Mouse (Mus musculus): ENCODE data around the gene Mycbp2. TPM values are rescaled to one million over a fixed set of nuclear protein-coding genes. Genes with fewer than 3 reads are reported as not detected.

Gene Mycbp2
- polyA plus RNA-seq, 1 experiment from 2014 or later, result 29.0 TPM

GRCm38 (mm10) chr14:103093670-103094069, 252.9 kb downstream of the Mycbp2 start:
- TF ChIP-seq CTCF (IDR thresholded peaks at IDR 0.05), result no peak
- DNase-seq (ENCODE audit: low read depth, low spot score), result no peak
- no peak for ATAC-seq
- in situ Hi-C loops (cut with MboI; ENCODE audit: low pct_unique_long_range_greater_than_20kb), result loop anchor here (25.0 kb wide), 1 partner anchor 419 kb away; the partner anchor contains the start of gene Scel
- H3K27me3 ChIP-seq, result no peaks in the 10 kb centered on the region
- CTCF ChIA-PET, result interaction anchor here (0.7 to 1.6 kb wide), 6 partner anchors 9 to 39 kb away, joined by 3 to 5 read pairs (median 3); partner anchors contain the start of gene Cln5
- POLR2A ChIA-PET, result no interaction called here

DNA sequence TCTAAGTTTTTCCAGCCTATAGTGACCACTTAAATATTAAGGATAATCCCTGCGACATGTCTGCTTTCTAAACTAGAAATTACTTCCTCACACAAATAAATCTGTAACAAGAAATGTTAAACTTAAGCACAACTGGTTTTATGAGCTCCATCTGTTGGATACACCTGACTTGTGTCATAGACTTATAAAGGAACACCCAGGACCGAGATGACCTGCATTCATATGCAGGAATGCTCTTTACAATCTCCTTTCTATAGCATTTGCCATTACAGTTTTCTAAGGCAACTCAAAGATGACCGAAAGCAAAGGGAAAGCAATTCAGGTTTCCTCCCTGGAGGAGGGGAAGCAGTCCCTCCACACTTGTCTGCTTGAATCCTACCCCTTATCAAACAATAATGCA, 253.4 kb downstream of the Mycbp2 start:
- no peak for ATAC-seq
- in situ Hi-C loops (cut with MboI; ENCODE audit: low pct_unique_long_range_greater_than_20kb), result loop anchor here (25.0 kb wide), 1 partner anchor 419 kb away; the partner anchor contains the start of gene Scel
- H3K27me3 ChIP-seq, result no peaks in the 10 kb centered on the region
- ChIA-PET POLR2A (no interaction called here), CTCF (interaction anchor here (0.7 to 1.5 kb wide), 4 partner anchors 9 to 39 kb away, joined by 3 to 5 read pairs (median 4); no protein-coding TSS in a partner anchor)
- no peak for DNase-seq (ENCODE audit: low read depth, low spot score)
- TF ChIP-seq CTCF (IDR thresholded peaks at IDR 0.05), result no peak

DNA sequence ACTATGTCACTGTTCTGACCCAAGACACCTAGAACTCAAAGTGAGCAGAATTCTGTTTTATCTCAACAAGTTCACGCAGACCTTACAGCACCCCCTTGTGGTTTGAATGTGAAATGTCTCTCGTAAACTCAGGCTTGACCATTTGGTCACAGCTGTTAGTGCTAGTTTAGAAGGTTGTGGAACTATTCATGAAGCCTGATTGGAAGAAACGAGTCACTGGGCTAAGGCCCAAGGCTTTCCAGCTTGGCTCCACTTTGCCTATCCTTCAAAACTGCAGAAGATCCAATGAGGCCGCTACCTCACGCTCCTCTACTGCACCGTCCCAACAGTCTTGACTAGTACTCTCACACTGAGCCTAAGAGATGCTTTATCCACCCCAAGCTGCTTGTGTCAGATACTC, 258.0 kb downstream of the Mycbp2 start:
- no peaks in the 10 kb centered on the region for H3K27me3 ChIP-seq
- POLR2A ChIA-PET, result no interaction called here
- no peak for ATAC-seq
- CTCF ChIA-PET, result interaction anchor here (0.9 to 1.6 kb wide), 3 partner anchors 9 to 14 kb away, joined by 3 to 13 read pairs (median 7); no protein-coding TSS in a partner anchor
- peak; percentile 78 for TF ChIP-seq CTCF (IDR thresholded peaks at IDR 0.05)
- no peak for DNase-seq (ENCODE audit: low read depth, low spot score)
- in situ Hi-C loops (cut with MboI; ENCODE audit: low pct_unique_long_range_greater_than_20kb), result loop anchor here (25.0 kb wide), 1 partner anchor 424 kb away; the partner anchor contains the start of gene Scel

GRCm38 (mm10) chr14:103087846-103088245, 258.8 kb downstream of the Mycbp2 start:
- CTCF ChIA-PET, result no interaction called here
- peaks cover 3% of the 10 kb centered on the region for H3K27me3 ChIP-seq
- TF ChIP-seq CTCF (IDR thresholded peaks at IDR 0.05), result no peak
- in situ Hi-C loops (cut with MboI; ENCODE audit: low pct_unique_long_range_greater_than_20kb), result loop anchor here (25.0 kb wide), 1 partner anchor 424 kb away; the partner anchor contains the start of gene Scel
- no peak for ATAC-seq
- DNase-seq (ENCODE audit: low read depth, low spot score), result no peak
- POLR2A ChIA-PET, result no interaction called here

DNA sequence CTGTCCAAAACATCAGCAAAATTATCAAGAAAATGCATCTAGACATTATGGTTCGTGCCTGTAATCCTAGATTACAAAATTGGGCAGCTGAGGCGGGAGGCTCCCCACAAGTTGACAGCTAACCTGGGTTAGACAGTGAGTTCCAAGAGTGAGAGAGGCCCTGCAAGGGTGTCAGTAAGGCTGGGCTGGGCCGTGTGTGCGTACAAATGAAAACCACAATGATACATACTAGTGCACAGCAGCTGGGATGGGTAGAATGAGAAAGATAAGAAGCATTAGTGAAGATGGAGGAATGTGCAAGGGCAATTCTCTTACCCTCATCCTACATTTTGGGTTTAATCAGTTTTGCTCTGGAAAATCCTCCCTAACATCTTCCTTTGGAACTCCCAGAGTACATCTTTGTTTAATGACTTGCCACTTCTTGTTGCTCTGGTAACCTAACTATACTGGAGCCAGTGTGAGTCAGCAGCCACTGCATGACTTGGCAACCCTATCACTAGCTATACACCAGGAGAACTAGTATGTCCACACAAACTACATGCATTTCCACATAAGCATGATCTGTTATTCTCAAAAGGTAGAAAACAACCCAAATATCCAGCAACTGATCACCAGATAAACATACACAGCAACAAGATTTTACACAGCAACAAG, 259.8 kb downstream of the Mycbp2 start:
- ChIA-PET POLR2A (no interaction called here), CTCF (no interaction called here)
- peaks cover 14% of the 10 kb centered on the region for H3K27me3 ChIP-seq
- ATAC-seq (no peak), DNase-seq (ENCODE audit: low read depth, low spot score) (no peak)
- in situ Hi-C loops (cut with MboI; ENCODE audit: low pct_unique_long_range_greater_than_20kb), result loop anchor here (25.0 kb wide), 1 partner anchor 426 kb away; the partner anchor contains the start of gene Scel
- TF ChIP-seq CTCF (IDR thresholded peaks at IDR 0.05), result no peak

DNA sequence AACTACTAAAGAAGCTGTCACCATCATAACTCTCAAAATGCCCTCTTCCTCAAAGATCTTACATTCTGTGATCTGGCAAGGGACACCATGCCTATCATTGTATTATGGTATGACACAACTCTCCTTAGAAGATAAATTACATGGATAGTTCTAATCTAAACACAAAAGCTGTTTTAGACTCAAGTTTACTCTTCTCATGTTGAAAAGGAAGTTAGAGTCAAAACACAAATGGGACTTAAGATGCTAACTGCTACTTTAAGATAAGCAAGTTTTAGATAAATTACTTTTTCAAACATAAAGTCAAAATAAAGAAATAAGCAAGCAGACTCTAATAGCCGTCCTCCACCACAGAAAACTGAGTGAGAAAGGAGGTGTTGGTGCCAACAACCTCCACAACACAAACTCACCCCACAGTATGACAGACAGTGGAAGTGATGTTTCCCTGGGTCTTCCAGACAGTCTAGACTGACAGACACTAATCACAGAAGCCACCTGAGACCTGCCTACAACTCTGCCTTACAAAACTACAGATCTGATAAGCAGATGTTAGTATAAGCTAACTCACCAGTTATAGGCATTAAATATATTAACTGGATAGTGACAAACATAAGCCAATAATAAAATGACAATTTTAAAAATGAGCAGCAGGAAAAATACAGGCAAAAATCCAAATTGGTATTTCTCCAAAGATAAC, 260.6 kb downstream of the Mycbp2 start:
- CTCF ChIA-PET, result interaction anchor here (1.2 kb wide), 1 partner anchor 21 kb away, joined by 5 read pairs; no protein-coding TSS in a partner anchor
- no peak for ATAC-seq
- POLR2A ChIA-PET, result no interaction called here
- no peak for TF ChIP-seq CTCF (IDR thresholded peaks at IDR 0.05)
- no peak for DNase-seq (ENCODE audit: low read depth, low spot score)
- in situ Hi-C loops (cut with MboI; ENCODE audit: low pct_unique_long_range_greater_than_20kb), result loop anchor here (25.0 kb wide), 1 partner anchor 426 kb away; the partner anchor contains the start of gene Scel
- H3K27me3 ChIP-seq, result peaks cover 17% of the 10 kb centered on the region

DNA sequence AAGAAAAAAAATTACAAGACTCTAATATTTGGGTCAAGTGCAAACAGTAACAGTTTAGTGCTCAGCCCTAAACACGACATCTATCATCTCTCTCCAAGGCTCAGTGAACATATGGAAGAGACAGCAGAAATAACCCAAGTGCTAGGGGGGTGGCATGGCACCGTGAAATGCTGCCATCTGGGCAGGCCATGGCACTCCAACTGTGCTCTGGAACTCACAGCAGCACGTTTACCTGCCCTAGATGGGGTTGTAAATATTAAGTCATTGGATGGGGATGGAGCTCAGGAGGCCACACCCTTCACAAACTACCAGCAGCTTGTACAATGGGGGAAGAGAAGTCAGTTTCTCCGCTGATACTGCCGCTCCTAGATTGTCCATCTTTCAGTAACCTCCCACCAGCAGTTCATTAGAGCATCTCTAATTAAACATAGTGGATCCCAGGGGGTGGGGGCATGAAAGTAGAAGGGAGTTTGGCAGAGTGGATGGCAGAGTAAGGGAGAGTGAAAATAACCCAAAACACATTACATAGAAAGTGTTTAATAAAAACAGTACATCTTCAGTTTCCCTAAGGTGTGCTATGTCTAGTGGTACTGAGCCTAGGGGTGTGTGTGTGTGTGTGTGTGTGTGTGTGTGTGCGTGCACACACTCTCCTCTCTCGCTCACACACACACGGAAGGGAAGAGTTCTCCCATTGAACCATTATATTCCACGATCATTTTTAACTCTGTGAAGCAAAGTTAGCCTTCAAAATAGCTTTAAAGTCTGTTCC, 267.2 kb downstream of the Mycbp2 start:
- no peak for ATAC-seq
- no peak for TF ChIP-seq CTCF (IDR thresholded peaks at IDR 0.05)
- POLR2A ChIA-PET, result no interaction called here
- no peak for DNase-seq (ENCODE audit: low read depth, low spot score)
- H3K27me3 ChIP-seq, result peaks cover 17% of the 10 kb centered on the region
- in situ Hi-C loops (cut with MboI; ENCODE audit: low pct_unique_long_range_greater_than_20kb), result loop anchor here (25.0 kb wide), 1 partner anchor 433 kb away; the partner anchor contains the start of gene Scel
- CTCF ChIA-PET, result interaction anchor here (1.5 to 3.0 kb wide), 3 partner anchors 9 to 14 kb away, joined by 3 to 13 read pairs (median 3); partner anchors contain the start of gene Cln5

DNA sequence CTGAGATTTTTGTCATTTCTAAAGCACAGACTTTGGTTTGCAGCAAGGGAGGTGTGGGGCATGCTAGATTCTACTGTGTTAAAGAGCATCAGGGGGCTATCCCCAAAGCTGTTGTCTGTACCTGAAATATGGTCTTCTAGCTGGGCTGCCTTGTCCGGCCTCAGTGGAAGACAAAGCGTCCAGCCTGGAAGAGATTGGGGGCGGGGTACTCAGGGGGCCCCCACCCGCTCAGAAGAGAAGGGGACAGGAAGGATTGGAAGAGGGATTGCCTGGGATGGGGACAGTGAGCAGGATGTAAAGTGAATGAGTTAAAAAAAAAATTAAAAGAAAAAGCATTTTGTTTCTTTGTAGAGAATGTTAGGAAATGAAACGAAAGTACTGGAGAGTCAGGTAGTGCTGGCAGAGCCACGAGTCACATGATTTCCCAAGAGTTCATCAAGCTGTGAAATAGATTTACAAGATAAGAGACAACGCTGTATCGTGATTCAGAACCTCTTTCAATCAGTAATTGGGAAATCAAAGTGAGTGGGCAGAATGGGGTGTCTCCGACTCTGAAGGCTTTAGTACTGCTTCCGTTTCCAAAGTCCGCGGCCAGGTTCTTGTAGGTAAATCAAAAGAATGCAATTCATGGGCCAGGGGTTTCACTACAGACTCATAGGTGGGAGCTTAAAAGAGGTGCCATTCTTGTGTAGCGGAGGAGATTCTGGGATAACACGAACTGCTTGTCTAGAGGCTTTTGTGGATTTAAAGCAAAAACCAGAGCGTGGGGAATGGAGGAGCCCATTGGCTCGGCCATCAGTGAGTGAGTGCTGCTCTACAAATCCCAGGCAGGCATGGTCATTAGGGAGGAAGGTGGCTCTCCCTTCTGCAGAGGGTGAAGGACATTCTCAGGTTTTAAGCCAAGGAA, 268.4 kb downstream of the Mycbp2 start:
- peaks cover 17% of the 10 kb centered on the region for H3K27me3 ChIP-seq
- ChIA-PET CTCF (interaction anchor here (1.5 to 3.0 kb wide), 3 partner anchors 9 to 15 kb away, joined by 3 to 13 read pairs (median 3); partner anchors contain the start of gene Cln5), POLR2A (no interaction called here)
- in situ Hi-C loops (cut with MboI; ENCODE audit: low pct_unique_long_range_greater_than_20kb), result loop anchor here (25.0 kb wide), 1 partner anchor 434 kb away; the partner anchor contains the start of gene Scel
- ATAC-seq, result no peak
- no peak for DNase-seq (ENCODE audit: low read depth, low spot score)
- no peak for TF ChIP-seq CTCF (IDR thresholded peaks at IDR 0.05)

- DNase-seq (ENCODE audit: low read depth, low spot score) (no peak), ATAC-seq (no peak)
- CTCF ChIA-PET, result no interaction called here
- no peak for TF ChIP-seq CTCF (IDR thresholded peaks at IDR 0.05)
- POLR2A ChIA-PET, result no interaction called here
- H3K27me3 ChIP-seq, result peaks cover 9% of the 10 kb centered on the region
- in situ Hi-C loops (cut with MboI; ENCODE audit: low pct_unique_long_range_greater_than_20kb), result loop anchor here (25.0 kb wide), 1 partner anchor 435 kb away; the partner anchor contains the start of gene Scel
These were observed 269.2 kb downstream of the Mycbp2 start for GRCm38 (mm10) chr14:103077272-103078005.

Data from Patski (cell line).